Mouse (Mus musculus) neutrophil, adult 5-6 weeks (primary cell): Measurements from ENCODE around the gene Prpf6. TPM values are rescaled to one million over a fixed set of nuclear protein-coding genes. Genes with fewer than 3 reads are reported as not detected.

Source experiments
- ATAC-seq: fragments of 151-379, 151-347 bp; 2 replicates; pipeline ENCODE4 v1.8.0; 2017; ENCODE audit warnings: mild to moderate bottlenecking, moderate TSS enrichment; ENCODE audit not compliant: insufficient number of reproducible peaks, poor library complexity, low FRiP score, severe bottlenecking; ENCODE audit errors: extremely low read depth
- total RNA-seq: library from RNA; stranded (forward); fragments of 200-1000 nt; gene quantifications from 2 replicates; pipeline ENCODE4 v1.2.3, GENCODE M21; 2017

Prpf6 gene
- total RNA-seq, 1 experiment from 2014 or later = 103 TPM

DNA sequence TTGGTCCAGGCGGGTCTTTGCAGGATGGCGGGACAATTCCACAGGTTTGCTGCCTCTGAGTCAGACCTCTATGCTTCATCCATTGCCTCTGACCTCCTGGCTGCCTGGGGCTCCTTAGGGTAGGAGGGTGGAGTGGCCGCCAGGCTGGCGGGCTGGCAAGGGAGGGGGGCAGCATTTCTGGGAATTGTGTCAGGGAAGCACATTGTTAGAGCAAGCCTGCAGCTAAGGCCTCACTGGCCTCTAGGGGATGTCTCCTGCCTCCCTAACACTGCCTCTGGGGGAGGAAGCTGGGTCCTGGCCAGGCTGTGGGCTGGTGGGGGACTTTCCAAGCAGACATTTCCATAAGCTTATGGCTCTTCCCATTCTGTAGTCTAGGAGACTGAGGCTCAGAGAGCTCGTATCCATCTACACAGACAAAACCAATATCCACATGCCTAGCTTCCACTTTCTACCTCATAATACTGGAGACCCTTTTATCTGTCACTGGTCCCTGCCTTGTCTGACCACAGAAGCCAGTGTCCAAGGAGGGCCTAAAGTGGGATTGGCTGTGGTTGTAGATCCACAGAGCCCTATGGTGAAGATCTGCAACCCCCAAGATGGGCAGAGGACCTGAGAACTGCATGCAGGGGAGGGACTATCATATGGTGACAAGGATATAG is 85.6 kb downstream of the Prpf6 start:
- no peak for ATAC-seq

DNA sequence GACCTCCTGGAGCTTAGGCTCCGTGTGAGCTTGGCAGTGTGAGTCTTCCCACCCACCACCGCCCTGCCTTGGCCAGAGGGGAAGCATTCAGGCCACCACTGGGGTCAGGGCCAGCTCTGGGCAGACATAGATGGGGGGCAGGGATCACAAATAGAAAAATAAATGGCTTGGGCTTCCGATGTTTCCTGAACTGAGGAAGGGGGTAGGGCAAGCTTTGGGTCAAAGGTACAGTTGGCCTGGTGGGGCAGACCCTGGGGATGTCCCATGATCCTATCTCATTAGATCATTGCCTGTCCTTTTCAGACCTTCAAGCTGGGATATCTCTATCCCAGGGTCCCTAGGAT is 86.1 kb downstream of the Prpf6 start:
- ATAC-seq = no peak

DNA sequence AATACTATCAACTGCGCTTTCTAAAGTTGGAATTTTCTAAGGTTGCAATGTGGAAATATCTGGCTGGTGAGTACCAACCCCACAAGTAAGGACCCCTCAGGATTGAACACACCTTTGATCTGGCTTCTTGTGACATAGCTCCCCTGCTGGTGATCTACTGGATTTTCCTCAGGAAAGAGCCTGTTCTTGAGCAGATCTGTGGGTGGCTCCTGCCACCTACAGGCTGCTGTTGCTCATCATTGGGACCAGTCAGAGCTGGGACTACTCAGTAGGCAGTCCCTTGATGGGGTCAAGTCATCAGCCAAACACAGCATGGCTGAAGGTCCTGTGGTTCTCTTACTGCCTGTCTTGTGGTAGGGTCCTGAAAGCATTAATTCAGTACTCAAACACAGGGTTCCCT is 87.1 kb downstream of the Prpf6 start:
- ATAC-seq = peak; percentile 82

DNA sequence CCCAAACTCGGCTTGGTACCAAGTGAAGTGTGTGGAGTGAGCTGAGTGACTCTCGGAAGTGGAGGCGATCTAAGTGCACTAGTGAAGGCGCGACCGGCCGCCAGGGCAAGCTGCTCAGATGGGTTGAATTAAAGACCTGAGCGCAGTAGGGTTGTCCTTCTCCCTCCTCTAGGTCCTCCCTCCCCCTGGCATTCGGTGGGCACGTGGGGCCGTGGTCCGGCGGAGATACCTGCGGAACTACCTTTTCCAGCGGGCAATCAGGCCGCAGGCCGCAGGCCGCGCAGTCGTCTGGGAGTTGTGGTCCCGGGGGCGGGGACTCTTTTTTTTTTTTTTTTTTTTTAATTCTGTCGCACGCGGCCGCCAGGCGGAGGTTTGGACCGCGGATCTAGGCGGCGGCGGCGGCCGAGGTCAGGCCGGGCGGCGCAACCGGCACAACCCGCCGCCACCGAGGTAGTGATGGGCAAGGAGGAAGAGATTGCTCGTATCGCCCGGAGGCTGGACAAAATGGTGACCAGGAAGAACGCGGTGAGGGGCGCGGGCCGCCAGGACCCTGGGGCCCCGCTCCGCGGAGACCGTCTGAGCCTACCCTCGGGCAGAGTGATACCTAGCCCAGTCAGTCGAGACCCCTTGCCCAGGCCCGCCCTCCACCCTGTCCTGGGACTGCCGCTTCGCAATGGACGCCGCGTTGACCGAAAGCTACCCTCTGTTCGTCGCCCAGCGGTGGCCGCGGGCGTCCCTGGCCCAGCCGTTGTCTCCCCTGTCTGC is 88.5 kb downstream of the Prpf6 start, which contains the start of gene Tcea2:
Gene Tcea2 (plus strand): TSS at position 360 of the 765 bp plus-strand sequence.
- ATAC-seq = peak; percentile 33

DNA sequence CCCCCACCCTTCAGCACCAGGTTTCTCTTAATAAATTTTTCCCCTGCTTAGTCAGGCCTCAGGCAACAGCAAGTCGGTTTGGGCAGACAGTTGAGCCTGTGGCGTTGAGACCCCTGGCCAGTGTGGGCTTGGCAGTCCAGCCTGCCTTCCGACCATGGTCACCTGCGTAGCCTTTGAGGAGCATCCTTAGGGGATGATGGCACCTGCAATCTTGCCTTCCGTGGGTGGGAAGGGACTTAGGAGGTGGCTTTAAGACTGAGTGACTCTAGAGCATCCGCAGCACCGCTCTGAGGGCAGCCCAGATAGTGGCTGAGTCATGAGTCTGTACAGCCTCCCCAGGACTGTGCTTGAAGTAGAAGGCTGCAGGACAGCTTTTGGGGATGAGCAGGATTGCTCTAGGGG is 89.0 kb downstream of the Prpf6 start:
- no peak for ATAC-seq

DNA sequence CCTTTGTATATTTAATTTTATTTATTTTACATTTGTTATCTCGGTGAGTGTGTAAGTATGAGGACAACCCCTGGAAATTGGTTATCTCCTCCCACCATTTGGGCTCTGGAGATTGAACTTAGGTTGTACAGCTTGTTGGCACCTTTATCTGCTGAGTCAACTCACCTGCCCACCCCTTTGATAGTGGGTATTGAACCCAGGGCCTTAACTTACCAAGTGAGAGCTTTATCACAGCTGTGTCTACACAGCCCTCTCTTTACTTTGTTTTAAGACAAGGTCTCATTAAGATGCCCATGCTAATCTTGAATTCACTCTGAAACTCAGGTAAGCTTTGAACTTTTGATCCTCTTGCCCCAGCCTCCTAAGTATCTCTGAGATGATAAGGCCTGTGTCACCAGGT is 90.3 kb downstream of the Prpf6 start:
- ATAC-seq = no peak

DNA sequence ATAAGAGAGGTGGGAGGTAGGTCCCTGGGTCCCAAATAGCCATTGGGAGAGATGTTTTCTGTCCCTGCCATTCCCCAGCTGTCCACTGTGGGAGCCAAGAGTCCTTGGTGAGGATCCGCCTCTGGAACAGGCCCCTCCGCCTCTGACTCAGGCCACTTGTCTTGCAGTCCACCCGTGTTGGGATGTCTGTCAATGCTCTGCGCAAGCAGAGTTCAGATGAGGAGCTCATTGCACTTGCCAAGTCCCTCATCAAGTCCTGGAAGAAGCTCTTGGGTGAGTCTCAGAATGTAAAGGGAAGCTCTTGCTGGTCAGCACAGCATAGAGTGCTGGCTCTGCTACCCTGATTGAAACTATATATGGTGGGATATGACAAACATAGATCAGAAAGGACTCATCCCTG is 91.7 kb downstream of the Prpf6 start:
- ATAC-seq = no peak

DNA sequence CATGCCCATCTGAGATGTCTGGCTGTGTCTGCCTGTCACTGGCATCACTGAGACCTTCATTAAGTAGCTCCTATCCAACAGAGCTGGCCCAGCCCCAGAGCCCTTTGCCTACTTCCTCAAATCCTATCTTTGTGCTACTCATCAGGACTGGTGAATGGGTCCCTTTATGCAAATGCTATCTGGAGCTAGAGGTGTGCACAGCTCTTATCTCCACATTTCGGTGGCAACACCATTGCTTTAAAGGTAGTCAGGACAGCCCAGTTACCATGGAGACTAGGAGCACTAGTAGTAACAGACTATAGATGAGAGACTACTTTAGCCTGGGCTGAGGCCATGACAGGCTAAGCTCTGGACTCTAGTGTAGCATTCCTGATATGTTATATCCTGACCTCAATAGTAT is 93.0 kb downstream of the Prpf6 start:
- no peak for ATAC-seq

DNA sequence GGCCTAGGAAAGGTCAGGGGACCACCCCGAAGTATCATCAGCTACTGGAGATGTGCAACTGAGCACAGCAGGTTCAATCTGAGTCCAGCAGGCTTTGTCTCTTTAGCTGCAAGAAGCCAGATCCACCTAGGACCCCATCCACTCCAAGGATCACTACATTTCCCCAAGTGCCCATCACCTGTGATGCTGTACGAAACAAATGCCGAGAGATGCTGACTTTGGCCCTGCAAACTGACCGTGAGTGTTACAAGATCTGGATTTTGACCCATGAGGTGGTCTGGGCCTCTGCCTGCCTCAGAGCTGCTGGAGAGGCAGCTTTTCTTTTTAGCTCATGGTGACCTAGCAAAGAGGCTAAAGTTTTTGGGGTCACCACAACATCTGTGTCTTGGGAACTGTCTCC is 94.0 kb downstream of the Prpf6 start:
- ATAC-seq = no peak

DNA sequence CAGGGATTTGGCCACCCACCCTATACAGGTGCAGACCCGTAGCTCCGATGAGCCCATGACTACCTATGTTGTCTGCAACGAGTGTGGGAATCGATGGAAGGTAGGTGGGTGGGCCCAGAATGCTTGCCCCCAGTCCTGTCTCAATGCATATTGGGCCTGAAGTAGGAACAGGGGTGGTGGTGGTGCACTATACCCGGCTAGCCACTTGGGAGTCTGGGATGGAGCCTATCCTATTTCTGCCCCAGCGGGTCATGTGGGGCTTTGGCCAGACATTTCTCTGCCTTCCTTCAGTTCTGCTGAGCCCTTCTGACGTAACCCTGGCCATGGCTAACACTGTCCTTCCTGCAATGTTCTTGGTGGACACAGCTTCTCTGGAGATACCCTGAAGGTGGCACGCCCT is 95.9 kb downstream of the Prpf6 start:
- ATAC-seq = no peak

DNA sequence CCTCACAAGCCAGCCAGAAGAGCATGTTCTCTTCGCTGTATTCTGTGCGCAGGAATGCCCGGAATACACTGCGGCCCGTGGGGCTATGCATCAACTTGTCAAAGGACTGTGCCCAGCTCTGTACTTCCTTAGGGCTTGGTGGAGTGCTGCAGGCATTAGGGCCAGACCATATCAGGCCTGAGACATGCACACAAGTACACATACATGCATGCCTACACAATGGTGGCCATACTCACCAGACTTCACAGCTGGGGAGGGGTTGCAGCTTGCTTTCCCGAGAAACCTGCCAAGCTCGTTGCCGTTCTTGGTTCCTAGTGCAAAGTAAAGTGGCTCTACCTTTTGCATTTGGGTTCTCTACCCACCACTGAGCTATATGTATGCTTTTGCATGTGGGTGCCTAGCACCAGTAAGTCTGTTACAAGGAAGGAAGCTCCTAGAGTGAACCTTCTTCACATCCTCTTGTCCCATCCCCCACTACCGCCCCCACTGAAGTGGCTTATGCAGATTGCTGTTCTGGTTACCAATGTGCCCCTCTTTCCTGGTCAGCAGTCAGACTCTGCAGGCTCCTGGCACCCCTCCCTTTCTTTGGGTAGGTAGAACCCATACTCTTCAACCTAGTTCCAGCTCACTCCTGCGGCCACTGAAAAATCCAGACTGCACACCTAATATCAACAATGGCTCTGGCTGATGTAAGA is 97.9 kb downstream of the Prpf6 start:
- ATAC-seq = no peak

DNA sequence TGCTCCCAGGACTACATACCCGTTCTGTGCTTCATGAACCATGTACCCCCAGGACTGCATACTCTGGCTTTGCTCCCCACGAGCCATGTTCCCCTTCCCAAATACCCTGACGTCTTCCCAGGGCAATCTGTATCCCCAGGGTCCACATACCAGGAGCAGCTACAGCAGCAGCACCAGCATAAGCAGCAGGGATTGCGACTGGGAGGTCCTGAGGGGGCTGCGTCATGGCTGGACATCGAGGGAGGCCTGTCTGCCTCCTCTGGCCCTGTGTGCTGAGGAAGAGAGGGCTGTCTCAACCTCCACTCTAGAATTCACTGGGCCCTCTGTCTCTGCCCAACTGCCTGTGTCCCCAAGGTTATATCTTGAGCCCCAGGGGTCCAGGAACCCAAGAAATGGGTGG is 99.4 kb downstream of the Prpf6 start:
- ATAC-seq = no peak

DNA sequence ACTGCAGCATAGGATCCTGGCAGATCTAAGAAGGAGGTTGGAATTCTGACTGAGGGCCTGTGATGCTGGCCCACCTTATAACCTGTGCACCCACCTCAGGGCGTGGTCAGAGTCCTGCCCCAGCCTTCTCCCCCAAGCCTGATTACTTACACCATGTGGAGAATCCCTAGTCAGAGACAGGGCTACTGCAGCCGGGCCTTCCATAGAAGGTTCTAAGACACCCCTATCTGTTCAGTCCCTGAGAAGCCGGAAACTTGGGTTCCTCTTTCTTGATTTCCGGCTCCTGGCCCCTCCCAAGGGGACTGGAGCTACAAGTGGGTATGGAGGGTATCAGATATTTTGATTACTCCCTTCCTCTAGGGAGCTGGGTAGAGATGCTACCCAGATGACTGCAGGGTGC is 99.9 kb downstream of the Prpf6 start:
- peak; percentile 18; the same call in 1 of the 2 replicates for ATAC-seq

DNA sequence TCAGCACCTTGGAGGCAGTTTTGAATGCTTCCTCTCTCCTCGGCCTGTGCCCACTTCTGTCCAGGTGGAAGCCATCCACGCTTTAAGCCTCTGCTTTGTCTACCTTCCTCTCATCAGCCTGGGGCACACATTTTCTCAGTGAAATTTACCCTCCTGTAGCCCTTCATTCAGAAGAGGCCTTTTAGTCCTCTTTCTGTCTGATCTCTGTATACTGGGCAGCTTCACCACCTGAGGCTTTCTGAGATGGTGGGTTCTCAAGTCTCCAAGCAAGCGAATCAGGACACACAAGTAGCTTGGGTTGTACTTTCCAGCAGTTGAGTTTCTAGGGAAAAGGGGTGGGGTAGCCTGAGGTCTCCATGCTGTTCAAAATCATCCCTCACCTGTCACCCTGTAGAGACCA is 100.6 kb downstream of the Prpf6 start:
- ATAC-seq = no peak

DNA sequence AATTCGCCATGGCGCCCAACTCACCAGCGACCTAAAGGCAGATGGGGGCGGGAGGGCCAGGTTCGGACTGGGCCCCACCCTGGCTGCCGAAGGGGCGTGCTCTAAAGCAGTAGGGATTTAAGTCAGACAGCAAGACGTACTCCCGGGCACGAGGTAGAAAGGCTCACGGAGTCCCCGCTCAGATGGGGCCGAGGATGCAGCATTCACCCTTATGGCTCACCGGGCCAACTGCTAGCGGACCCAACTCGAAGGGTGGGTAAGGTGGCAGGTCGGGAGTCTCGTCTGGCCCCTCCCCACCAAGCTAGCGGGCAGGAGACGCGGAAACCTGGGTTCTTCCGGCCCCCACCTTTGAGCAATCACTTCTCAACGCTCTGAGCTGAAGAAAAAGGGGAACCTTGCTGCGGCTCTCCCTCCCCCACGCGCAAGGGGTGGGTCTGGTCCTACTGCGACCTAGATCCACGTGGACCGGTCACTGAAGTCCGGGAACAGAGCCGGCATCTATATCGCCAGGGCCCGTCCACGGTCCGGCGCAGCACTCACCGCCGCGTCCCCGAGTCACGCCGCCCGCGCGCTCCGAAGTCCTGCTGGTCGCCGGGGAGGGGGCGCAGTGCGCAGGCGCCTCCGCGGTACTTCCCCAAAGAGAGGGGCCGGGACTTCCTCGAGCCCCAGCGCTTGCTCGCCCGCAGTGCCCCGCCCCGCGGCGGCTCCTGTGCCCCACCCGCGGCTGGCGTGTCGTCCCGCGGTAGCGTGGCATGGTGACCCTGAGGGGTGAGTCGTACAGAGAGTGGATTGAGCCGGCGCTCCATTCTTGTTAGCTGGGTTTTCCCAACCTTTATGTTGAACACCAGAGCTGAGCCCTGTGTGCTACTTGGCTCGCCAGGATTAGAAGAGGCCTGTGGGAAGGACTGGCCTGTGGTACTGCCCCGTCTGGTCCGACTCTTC is 101.9 kb downstream of the Prpf6 start, which contains the start of gene Rgs19:
Gene Rgs19 (minus strand): TSS at position 639 of the 942 bp plus-strand sequence.
- ATAC-seq = peak; percentile 85

DNA sequence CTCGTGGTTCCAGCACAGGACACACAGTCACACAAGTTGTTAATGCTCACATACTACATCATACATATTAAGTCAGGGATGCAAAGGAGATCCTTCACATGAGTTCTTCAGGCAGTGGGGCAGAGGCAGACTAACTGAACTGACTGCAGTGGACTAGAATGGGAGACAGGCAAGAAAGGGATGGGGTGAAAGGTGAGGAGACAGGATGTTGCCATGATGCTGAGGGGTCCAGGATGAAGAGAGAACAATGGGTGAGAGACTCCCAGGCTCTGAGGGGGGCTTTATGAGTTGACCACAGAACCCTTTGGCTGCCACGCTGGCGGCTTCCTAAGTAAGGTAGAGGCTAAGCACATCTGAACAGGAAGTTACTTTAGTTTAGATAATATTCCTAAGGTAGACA is 102.9 kb downstream of the Prpf6 start:
- ATAC-seq = no peak

DNA sequence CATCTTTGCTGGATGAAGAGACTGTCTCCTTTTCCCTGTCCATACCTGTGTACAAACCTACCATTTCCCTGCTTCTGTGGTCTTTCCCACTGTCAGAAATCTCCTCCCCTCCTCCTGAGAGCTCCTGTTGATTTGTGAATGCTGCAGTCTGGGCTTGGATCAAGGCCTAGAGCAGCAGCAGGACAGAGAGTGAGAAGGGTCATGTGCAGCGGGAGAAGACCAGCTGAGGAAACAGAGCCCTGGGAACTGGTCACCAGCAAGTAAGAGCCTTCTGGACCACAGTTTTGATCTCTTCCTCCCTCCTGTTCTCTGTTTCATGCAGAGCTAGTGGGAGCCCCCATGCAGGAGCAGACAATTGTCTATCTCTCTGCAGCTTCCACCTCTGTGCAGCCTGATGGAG is 104.1 kb downstream of the Prpf6 start:
- ATAC-seq = no peak

DNA sequence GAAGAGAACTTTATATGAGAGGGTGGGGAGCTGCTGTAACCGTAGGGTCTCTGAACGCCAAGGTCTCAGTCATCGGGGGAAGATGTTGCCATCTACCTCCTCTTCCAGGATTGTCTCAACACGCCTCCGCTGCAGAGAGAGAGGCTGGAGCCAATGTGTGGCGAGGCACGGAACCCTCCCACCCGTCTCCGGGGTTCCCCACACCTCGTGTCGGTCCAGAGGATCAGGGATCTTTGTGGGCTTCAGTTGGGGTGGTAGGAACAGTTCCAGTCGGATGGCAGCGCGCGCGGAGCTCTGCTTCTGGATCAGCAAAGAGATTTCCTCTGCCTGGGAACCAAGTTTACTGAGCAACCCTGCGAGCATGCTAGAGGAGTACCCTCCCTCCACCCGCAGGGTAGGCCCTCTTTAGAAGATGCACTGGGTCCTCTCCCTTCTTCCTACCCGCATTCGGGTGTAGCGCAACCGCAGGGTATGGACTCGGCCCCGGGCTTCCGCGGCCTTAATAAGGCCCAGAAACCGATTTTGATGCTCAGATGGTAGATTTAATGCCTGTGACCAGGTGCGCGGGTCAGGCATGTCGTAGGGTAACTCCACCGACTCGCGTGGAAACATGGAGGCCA is 105.2 kb downstream of the Prpf6 start:
- ATAC-seq = no peak

DNA sequence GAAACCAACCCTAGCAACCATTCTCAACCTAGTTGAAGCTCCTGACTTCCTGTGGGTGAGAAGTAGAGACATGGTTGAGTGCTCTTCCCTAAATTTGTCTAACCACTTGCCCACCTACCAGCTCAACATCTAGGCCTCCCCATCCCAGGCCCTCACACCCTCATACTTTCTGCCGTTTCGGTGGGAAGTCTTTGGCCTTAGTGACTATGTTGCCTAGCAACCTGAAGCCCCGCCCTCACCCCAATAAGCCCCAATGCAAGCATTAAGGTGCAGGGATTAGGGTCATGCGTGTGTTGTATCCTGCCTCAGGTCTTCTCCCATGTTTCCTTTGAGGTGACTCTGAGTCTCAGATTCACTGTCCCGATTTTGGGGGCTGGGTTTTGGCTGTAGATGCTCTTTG is 106.6 kb downstream of the Prpf6 start, which contains the start of gene Lkaaear1:
Gene Lkaaear1 (minus strand): TSS at position 202 of the 400 bp plus-strand sequence.
- ATAC-seq = no peak
